Mouse (Mus musculus): ENCODE data around the gene Zfand3. TPM values are rescaled to one million over a fixed set of nuclear protein-coding genes. Genes with fewer than 3 reads are reported as not detected.

The Zfand3 gene
- polyA plus RNA-seq, 1 experiment from 2014 or later: 59.8 TPM

DNA sequence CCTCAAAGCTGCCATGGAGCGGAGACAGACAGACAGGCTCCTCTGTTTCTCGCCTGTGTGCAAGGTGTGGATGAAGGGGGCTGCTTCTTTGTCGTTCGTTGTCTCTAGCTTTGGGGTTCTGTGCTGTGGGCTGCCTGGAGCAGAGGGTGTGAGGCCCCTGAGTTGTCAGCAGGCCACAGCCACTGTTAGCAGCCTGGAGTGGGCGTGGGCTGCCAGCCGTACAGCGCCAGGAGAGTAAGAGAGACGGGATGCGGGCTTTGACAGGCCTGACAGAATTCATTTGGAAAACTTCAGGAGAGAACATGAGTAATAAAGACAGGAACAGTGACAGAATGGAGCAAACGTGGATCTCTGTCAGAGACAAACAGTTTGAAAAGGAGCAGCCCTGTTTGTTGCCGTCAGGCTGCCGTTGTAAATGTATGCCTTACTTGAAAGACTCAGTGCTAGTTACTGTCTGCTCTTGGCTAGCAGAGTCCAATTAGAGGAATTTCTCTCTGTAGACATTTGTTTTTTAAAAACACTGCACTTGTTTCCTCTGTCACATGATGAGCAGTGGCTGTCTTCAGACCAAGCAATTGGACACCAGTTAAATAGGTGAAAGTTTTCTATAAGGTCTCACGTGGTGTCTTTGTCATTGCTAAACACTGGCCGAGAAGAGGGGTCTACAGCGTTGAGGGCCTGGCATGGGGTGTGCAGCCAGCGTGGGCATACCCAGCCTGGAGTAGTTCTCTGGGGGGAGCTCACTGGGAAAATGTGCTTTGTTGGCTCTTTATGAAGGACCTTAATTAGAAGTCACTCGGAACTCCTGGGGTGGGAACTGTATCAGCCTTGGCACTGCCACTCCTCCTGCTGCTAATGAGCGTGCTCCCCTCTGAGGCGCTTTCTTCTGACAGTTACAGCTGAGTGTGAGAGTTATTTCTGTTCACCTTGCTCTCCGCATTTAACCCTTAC, 183.8 kb downstream of the Zfand3 start:
- WGBS: 44% methylated on average over 20 of the region's 20 CpGs
- H3K4me2 ChIP-seq: no peak overlapping the region
- no peak overlapping the region for H3K9ac ChIP-seq
- ATAC-seq (ENCODE audit: borderline replicate concordance, extremely low read depth, low FRiP score, low TSS enrichment): no peak
- no peaks in the 10 kb centered on the region for H3K27me3 ChIP-seq
- H3K36me3 ChIP-seq: no peaks in the 10 kb centered on the region
- no peak overlapping the region for H3K27ac ChIP-seq
- no peak overlapping the region for H3K4me3 ChIP-seq
- no peaks in the 10 kb centered on the region for H3K9me3 ChIP-seq
- H3K4me1 ChIP-seq: peaks cover 6% of the 10 kb centered on the region

DNA sequence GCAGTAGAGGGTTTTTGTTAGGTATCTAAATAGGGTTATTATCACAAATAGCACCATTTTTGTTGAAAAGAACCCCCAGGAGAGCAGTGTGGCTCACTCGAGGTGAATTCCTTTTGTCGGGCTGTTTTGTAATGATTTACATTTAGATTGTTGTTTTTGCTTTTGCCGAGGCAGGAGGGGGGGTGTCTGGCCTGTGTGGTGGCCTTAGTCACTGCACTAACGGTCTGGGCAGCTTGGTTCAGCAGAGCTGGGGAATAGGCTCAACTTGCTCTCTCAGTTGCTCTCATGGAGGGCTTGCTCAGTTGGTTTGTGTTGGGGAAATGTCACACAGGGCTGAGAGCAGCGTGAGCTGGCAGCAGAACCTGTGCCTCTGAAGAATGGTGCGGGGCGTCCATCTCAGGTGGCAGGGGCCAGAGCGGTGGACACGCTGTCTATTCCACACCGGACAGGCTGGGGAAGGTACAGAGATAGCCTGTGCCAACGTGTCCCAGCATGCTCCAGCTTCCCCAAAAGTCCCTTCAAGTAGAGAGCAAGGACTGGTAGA, 186.6 kb downstream of the Zfand3 start:
- Histone ChIP-seq H3K4me2 (no peak overlapping the region), H3K36me3 (no peaks in the 10 kb centered on the region), H3K27me3 (no peaks in the 10 kb centered on the region), H3K9ac (no peak overlapping the region), H3K9me3 (no peaks in the 10 kb centered on the region), H3K4me3 (no peak overlapping the region), H3K27ac (no peak overlapping the region), H3K4me1 (peaks cover 31% of the 10 kb centered on the region)
- WGBS: 73% methylated on average over 11 of the region's 11 CpGs
- ATAC-seq (ENCODE audit: borderline replicate concordance, extremely low read depth, low FRiP score, low TSS enrichment): no peak

DNA sequence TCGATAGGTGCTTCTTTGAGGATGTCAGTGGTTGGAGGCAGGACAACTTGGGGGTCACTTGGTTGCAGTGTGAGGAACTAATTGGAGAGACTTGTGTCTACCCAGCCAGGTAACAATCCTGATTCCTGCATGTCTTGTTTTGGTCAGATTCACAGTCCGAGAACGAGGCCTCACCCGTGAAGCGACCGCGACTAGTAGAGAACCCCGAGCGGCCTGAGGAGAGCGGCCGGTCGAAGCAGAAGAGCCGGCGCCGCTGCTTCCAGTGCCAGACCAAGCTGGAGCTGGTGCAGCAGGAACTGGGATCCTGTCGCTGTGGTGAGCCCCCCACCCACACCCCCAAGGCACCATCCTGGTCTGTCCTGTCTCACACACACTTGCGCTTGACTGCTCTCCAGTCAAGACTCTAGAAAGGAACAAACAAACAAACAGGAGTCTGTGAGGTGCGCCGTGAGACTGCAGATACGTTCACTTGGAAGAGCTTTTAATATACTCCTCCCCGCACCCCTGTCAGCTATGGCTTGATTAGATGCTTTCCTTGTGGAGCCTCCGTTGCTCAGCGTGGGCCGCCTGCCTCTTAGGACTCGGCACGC, 188.0 kb downstream of the Zfand3 start:
- Histone ChIP-seq H3K27ac (no peak overlapping the region), H3K4me3 (no peak overlapping the region), H3K4me1 (peaks cover 42% of the 10 kb centered on the region), H3K36me3 (no peaks in the 10 kb centered on the region), H3K9ac (no peak overlapping the region), H3K9me3 (no peaks in the 10 kb centered on the region), H3K4me2 (no peak overlapping the region), H3K27me3 (no peaks in the 10 kb centered on the region)
- ATAC-seq (ENCODE audit: borderline replicate concordance, extremely low read depth, low FRiP score, low TSS enrichment): no peak
- 89% methylated on average over 26 of the region's 26 CpGs for WGBS

DNA sequence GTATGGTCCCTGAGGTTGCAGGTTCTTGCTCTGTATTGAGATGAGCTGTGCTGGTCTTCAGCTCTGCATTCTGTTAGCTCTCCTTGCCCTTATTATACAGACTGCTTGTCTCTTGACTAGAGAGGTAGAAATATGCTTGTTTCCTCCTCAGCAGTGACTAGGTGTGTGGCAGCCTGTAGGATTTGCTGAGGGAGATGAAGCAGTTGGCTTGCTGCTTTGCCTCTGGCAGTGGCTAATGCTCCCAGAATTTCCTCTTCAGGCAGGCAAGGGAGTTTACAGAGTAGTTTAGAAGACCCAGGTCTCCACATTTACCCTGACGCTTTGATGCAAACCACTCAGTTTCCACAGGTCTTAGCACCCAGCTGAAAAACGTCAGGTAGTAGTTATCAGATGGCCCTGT, 189.1 kb downstream of the Zfand3 start:
- 57% methylated on average over 2 of the region's 2 CpGs for WGBS
- Histone ChIP-seq H3K27me3 (no peaks in the 10 kb centered on the region), H3K9me3 (no peaks in the 10 kb centered on the region), H3K9ac (no peak overlapping the region), H3K4me2 (no peak overlapping the region), H3K27ac (no peak overlapping the region), H3K36me3 (no peaks in the 10 kb centered on the region), H3K4me1 (peaks cover 45% of the 10 kb centered on the region), H3K4me3 (no peak overlapping the region)
- no peak for ATAC-seq (ENCODE audit: borderline replicate concordance, extremely low read depth, low FRiP score, low TSS enrichment)

DNA sequence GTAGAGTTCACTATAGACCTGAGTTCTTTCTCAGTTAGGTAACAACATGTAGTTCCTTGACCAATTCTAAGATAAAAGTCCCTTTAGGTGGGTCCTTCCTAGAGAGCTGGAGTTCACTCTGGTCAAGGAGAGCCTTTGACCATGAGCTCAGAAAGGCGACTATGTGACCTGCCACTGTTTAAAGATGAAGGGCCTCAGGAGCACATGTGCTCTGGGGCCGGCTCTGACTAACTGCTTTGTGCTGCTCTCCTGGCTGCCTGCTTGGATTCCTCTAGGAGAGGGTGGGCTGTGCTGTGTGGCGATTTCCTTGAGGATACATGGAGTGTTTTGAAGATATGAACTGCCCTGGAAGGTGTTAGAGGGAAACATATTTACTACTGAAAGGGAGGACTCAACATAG, 189.6 kb downstream of the Zfand3 start:
- 33% methylated on average over 3 of the region's 3 CpGs for WGBS
- H3K4me3 ChIP-seq: no peak overlapping the region
- H3K4me1 ChIP-seq: peaks cover 50% of the 10 kb centered on the region
- H3K9ac ChIP-seq: no peak overlapping the region
- no peak for ATAC-seq (ENCODE audit: borderline replicate concordance, extremely low read depth, low FRiP score, low TSS enrichment)
- no peaks in the 10 kb centered on the region for H3K36me3 ChIP-seq
- no peaks in the 10 kb centered on the region for H3K27me3 ChIP-seq
- no peak overlapping the region for H3K27ac ChIP-seq
- no peaks in the 10 kb centered on the region for H3K9me3 ChIP-seq
- H3K4me2 ChIP-seq: no peak overlapping the region

DNA sequence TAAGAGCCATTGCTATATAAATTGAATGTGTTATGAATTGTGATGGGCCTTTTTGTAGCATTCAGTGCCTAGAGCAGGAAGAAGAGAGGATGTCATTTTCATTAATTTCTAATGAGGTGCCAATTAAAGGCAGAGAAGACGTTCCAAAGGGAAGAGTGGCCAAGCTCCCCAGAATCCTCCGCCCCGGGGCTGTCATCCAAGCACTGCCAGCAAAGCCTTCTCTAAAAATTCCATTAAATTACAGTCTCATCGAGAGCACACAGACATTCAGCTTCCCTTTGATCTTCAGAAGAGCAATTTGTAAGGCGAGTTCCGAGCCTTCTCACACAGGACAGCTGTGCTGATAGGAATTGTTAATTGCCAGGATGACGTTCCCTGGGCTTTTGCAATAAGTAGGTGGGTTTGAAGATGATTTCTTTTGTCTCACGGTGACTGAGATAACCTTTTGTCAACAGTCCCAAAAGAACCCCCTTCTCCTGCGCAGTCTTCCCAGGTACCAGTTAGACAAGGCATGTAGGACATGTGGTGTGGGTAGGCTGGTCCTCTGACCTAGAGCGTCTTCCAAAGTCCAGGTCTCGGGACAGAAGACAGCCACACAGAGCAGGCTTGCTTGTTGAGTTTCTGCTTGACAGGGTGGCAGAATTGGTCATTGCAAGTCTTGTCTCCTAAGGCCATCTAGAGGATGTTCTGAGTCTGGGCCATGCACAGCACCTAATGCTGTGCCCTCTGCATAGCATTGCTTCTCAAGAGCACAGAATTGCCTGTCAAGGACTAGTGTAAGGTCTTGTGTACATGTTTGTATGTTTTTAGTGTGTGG, 190.3 kb downstream of the Zfand3 start:
- H3K27ac ChIP-seq: no peak overlapping the region
- no peak for ATAC-seq (ENCODE audit: borderline replicate concordance, extremely low read depth, low FRiP score, low TSS enrichment)
- H3K4me1 ChIP-seq: peaks cover 57% of the 10 kb centered on the region

DNA sequence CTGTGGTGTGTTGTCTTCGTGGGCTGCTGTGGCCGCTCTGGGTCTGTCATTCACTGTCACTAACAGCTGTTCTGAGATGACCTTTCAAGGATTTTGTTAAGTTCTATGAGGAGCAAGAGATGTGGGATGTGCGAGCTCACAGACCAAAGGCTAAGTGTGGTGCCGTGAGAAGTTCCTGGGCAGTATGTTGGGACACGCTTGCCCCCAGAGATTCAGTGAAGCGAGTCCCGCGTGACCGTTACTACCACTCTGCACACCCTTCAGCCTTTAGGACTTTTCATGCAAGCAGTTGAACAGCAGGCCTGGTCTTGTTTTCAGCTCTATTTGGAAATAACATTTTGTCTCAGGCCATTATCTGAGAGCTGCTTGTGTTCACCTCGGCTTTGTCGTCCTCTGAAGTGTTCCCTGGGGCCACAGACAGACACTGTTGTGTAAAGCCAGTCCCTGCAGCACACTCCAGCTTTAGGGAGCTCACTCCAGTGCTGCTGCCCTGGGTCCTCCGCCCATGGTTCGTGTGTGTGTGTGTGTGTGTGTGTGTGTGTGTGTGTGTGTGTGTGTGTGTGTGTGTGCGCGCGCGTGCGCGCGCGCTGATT, 191.2 kb downstream of the Zfand3 start:
- H3K9ac ChIP-seq: no peak overlapping the region
- WGBS: 81% methylated on average over 21 of the region's 21 CpGs
- H3K36me3 ChIP-seq: no peaks in the 10 kb centered on the region
- no peaks in the 10 kb centered on the region for H3K9me3 ChIP-seq
- no peak overlapping the region for H3K4me2 ChIP-seq
- no peak for ATAC-seq (ENCODE audit: borderline replicate concordance, extremely low read depth, low FRiP score, low TSS enrichment)
- H3K27ac ChIP-seq: no peak overlapping the region
- peaks cover 66% of the 10 kb centered on the region for H3K4me1 ChIP-seq
- no peak overlapping the region for H3K4me3 ChIP-seq
- H3K27me3 ChIP-seq: no peaks in the 10 kb centered on the region

More for the DNA sequence above, 190.3 kb downstream of the Zfand3 start:
- Histone ChIP-seq H3K27me3 (no peaks in the 10 kb centered on the region), H3K4me3 (no peak overlapping the region), H3K9me3 (no peaks in the 10 kb centered on the region), H3K9ac (no peak overlapping the region), H3K36me3 (no peaks in the 10 kb centered on the region), H3K4me2 (no peak overlapping the region)
- 50% methylated on average over 11 of the region's 11 CpGs for WGBS

DNA sequence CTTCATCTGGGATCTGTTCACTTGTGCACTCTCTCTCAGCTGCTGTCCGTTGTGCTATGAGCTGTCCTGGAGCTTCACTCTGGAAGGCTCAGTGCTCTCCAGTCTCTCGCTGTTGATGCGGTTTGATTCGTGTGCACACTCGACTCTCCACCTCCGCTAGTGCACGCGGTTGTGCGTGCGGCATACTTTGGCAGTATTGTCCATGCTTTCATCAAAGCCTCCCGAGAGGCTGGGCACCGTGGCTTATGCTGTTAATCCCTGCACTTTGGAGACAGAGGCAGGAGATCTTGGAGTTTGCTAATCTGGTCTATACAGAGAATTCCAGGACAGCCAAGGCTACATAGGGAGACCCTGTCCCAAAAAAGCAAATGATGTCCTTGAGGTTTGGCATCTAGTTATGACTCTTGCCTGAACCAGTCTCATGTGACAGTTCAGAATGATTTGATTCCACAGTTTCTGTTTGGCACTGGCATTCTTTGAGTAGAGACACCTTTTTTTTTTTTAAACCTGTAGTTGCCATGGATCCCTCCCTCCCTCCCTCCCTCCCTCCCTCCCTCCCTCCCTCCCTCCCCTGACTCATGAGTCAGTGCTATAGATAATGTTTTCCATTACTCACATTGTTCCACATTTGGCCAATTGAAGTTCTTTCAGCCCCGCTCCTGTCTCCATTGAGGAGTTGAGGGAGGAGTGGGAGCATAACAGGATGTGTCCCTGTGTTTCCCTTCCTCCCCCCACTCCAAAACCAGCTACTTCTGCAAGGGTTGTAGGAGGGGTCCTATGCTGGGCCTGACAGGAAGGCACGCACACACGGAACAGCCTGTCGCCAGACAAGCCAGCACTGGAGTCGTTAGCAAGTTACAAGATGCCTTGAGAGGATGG, 192.1 kb downstream of the Zfand3 start:
- Histone ChIP-seq H3K4me3 (no peak overlapping the region), H3K9ac (no peak overlapping the region), H3K27me3 (no peaks in the 10 kb centered on the region), H3K27ac (peak overlapping the region; percentile 34; the same call in 1 of the 2 replicates), H3K4me1 (peaks cover 70% of the 10 kb centered on the region), H3K4me2 (no peak overlapping the region), H3K36me3 (no peaks in the 10 kb centered on the region), H3K9me3 (no peaks in the 10 kb centered on the region)
- WGBS: 75% methylated on average over 17 of the region's 17 CpGs
- ATAC-seq (ENCODE audit: borderline replicate concordance, extremely low read depth, low FRiP score, low TSS enrichment): no peak

DNA sequence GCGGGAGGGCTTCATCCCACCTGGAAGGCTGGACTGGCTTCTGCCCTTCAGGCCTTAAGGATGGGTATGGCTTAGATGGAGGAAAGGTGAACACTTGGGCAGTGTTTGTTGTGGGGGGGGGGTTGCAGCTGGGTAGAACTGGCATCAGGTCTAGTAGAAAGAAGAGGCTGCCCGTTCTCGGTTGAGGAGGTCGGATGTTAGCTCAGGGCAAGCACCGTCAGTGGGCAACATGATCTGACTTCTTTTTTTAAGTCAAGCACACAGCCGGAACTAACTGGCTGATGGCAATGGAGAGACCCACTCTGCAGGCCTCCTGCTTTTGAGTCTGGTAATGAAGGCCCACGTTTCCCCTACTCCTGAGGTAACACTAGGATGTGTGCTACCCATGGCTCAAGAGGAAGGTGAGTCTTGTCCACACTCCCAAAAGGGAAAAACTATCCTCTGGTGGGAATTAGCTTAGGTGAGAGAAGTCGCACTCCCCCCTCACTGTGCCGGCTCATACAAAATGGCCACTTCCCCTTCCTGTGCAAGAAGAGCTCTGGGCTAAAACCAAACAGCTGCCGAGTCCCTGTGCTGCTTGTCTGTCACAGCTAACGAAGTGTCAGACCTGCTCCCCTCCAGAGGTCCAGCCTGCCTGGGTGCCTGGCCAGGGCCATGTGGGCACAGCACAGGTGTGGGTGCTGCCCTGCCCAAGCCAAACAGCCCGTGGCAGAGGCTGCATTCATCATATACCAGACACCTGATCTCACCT, 192.9 kb downstream of the Zfand3 start:
- no peak overlapping the region for H3K4me2 ChIP-seq
- 52% methylated on average over 12 of the region's 12 CpGs for WGBS
- no peak overlapping the region for H3K9ac ChIP-seq
- H3K4me3 ChIP-seq: no peak overlapping the region
- H3K27me3 ChIP-seq: no peaks in the 10 kb centered on the region
- H3K9me3 ChIP-seq: no peaks in the 10 kb centered on the region
- no peaks in the 10 kb centered on the region for H3K36me3 ChIP-seq
- no peak for ATAC-seq (ENCODE audit: borderline replicate concordance, extremely low read depth, low FRiP score, low TSS enrichment)
- H3K27ac ChIP-seq: 0 out of 2 replicates have a peak overlapping the region, but pooled peaks have one; percentile 18
- peaks cover 70% of the 10 kb centered on the region for H3K4me1 ChIP-seq

DNA sequence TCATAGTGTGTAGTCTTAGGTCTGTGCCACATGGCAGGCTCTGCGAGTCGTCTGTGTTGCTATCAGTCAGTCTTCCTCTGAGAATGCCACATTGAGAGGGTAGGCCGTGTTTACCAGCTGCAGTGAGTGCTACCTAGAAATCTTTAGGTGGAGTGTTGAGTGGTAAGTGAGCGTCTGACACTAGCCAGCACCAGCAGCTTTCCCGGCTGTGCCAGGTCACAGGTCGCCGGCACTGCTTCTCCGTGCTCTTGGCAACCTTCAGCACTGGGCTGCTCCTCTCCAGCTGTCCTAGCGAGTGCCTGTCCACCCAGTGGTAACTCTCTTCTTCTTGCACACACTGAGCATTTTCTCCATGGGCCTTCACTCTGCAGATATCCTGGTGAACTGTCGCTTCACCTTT, 193.9 kb downstream of the Zfand3 start:
- H3K27ac ChIP-seq: no peak overlapping the region
- no peaks in the 10 kb centered on the region for H3K9me3 ChIP-seq
- H3K9ac ChIP-seq: no peak overlapping the region
- no peak overlapping the region for H3K4me3 ChIP-seq
- peaks cover 70% of the 10 kb centered on the region for H3K4me1 ChIP-seq
- H3K36me3 ChIP-seq: no peaks in the 10 kb centered on the region
- 41% methylated on average over 10 of the region's 10 CpGs for WGBS
- no peak for ATAC-seq (ENCODE audit: borderline replicate concordance, extremely low read depth, low FRiP score, low TSS enrichment)
- no peaks in the 10 kb centered on the region for H3K27me3 ChIP-seq
- no peak overlapping the region for H3K4me2 ChIP-seq

All from lung, embryonic 15.5 days (tissue).